ENCODE assay signal across 8 mouse cellular contexts in the genomic region with DNA sequence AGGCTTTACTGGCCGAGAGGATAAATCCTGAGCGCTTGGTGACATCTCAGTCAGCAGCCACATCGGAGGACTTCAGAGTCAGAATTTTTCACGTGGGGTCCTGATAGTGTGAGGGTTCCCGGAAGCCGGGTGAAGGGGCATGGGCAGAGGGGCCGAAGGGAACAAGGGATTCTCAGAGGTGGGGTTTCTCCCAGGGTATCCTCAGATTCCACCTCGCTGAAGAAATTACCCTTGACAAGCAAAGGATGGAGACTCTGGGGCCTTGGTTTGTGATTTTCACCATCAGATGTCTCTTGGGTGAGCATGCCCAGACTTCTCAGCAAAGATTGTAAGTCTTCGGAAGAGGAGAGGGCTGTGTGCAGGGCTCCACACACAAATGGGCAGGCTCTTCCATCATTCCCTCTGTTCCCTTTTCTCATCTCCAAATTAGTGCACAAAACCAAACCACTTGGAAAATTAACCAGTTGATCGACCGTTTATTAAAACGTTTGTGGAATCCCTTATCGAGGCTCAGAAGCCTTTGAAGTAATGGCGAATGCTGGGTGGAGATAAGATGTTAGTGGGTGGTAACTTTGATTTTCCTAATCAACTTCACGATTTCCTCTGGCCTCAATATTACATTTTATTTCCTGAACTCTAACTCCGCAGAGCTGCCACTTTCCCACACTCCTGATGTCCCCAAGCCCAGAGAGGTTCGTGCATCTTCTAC. TPM values are rescaled to one million over a fixed set of nuclear protein-coding genes. Genes with fewer than 3 reads are reported as not detected.
DNase-seq lines count a peak whose midpoint lies in the region; ATAC-seq lines count a peak whose summit lies in the region.

A gene (plus strand): TSS at position 38 of the 709 bp plus-strand sequence.

- no peaks in the 10 kb centered on the region for H3K9me3 ChIP-seq in kidney, embryonic 14.5 days (ENCODE audit: control insufficient read depth, low read length)
- no peaks in the 10 kb centered on the region for H3K9me3 ChIP-seq in midbrain, embryonic 16.5 days (replicated peaks; ENCODE audit: control insufficient read depth, low read length, poor library complexity, severe bottlenecking)

- WGBS in kidney, embryonic 14.5 days, result 26% methylated on average over 17 of the region's 17 CpGs
- WGBS in large intestine, adult 2 months, result 39% methylated on average over 17 of the region's 17 CpGs
- WGBS in midbrain, embryonic 16.5 days, result 18% methylated on average over 17 of the region's 17 CpGs

- peak within 1 kb of the TSS; percentile 52; the same call in 1 of the 2 replicates for H3K27ac ChIP-seq in kidney, embryonic 14.5 days (ENCODE audit: low read depth, low read length)
- peak within 1 kb of the TSS; percentile 89 for H3K27ac ChIP-seq in midbrain, embryonic 16.5 days (ENCODE audit: low read length)

- H3K4me1 ChIP-seq in kidney, embryonic 14.5 days (ENCODE audit: control insufficient read depth, insufficient read depth, low read length), result peaks cover 23% of the 10 kb centered on the region
- H3K4me1 ChIP-seq in midbrain, embryonic 16.5 days (ENCODE audit: control insufficient read depth, insufficient read depth, low read length), result peaks cover 25% of the 10 kb centered on the region

- no peak for DNase-seq in kidney, postnatal 10 days
- DNase-seq in adrenal gland, postnatal 14 days, result no peak
- no peak for DNase-seq in gastrocnemius, postnatal 36 days
- DNase-seq in large intestine, adult 2 months (ENCODE audit: low read depth, low spot score), result no peak
- no peak for DNase-seq in T-cell, adult 2 months (ENCODE audit: low spot score)
- no peak for DNase-seq in B cell, adult 2 months

- no peaks in the 10 kb centered on the region; the same call in 1 of the 2 replicates for H3K27me3 ChIP-seq in kidney, embryonic 14.5 days (ENCODE audit: control insufficient read depth, insufficient read depth, low read length)
- peaks cover 5% of the 10 kb centered on the region; the same call in 1 of the 2 replicates for H3K27me3 ChIP-seq in midbrain, embryonic 16.5 days (ENCODE audit: control insufficient read depth, insufficient read depth, low read depth, low read length)

- H3K4me3 ChIP-seq in kidney, embryonic 14.5 days (ENCODE audit: low read length), result peak within 1 kb of the TSS; percentile 53
- peak within 1 kb of the TSS; percentile 83 for H3K4me3 ChIP-seq in midbrain, embryonic 16.5 days (ENCODE audit: low read depth, low read length)

- no peaks in the 10 kb centered on the region for H3K36me3 ChIP-seq in kidney, embryonic 14.5 days (ENCODE audit: control insufficient read depth, insufficient read depth, low read length)
- no peaks in the 10 kb centered on the region for H3K36me3 ChIP-seq in midbrain, embryonic 16.5 days (ENCODE audit: control insufficient read depth, insufficient read depth, low read length)

- peak within 1 kb of the TSS; percentile 89 for H3K4me2 ChIP-seq in kidney, embryonic 14.5 days (replicated peaks; ENCODE audit: low read depth, low read length)
- peak within 1 kb of the TSS; percentile 89 for H3K4me2 ChIP-seq in midbrain, embryonic 16.5 days (ENCODE audit: low read length)

- intact Hi-C loops in gastrocnemius, postnatal 36 days (cut with DNase I), result no loop called here

- H3K9ac ChIP-seq in kidney, embryonic 14.5 days (ENCODE audit: low read depth, low read length), result peak within 1 kb of the TSS; percentile 85
- peak within 1 kb of the TSS; percentile 93 for H3K9ac ChIP-seq in midbrain, embryonic 16.5 days (ENCODE audit: low read depth, low read length)

- ATAC-seq in kidney, embryonic 14.5 days (ENCODE audit: low FRiP score, low TSS enrichment), result no peak
- no peak for ATAC-seq in midbrain, embryonic 16.5 days

RNA-seq across cellular contexts. Expression of the gene that starts here (rescaled TPM):
- 13.2 and 17.0 TPM in 2 replicates for polyA plus RNA-seq in kidney, embryonic 14.5 days (2014; fragmentation: Nextera tagmentation; extraction: Ambion mirVana)
- total RNA-seq in adrenal gland, postnatal 14 days (2021), result 37.9 and 41.9 TPM in 2 replicates
- 10 to 100 TPM; 80.3 to 96.9 TPM for total RNA-seq in gastrocnemius, postnatal 36 days (2021)
- 11.2 and 13.0 TPM in 2 replicates for polyA plus RNA-seq in large intestine, adult 2 months (2012; rRNA removed)
- polyA plus RNA-seq in midbrain, embryonic 16.5 days (2015; fragmentation: Nextera tagmentation; extraction: Ambion mirVana), result 46.1 and 54.7 TPM in 2 replicates
